Mouse (Mus musculus) adrenal gland, postnatal 14 days (tissue): Measurements from ENCODE around the gene Laptm5. TPM values are rescaled to one million over a fixed set of nuclear protein-coding genes. Genes with fewer than 3 reads are reported as not detected.

Experiments used
- DNase-seq: peaks from one replicate; pipeline ENCODE4 v3.0.0; 2021; ENCODE audit warnings: mixed read lengths
- total RNA-seq: library from RNA; stranded (reverse); gene quantifications from 2 replicates; pipeline ENCODE4 v1.2.3, GENCODE M21; 2021

The Laptm5 gene
- total RNA-seq, 1 experiment from 2014 or later, result 15.2 TPM

- no peak for DNase-seq
Observed at GRCm38 (mm10) chr4:130920951-130921693, 8.2 kb downstream of the Laptm5 start.

- DNase-seq, result no peak
Observed at GRCm38 (mm10) chr4:130921986-130922385, 9.1 kb downstream of the Laptm5 start.

GRCm38 (mm10) chr4:130926274-130926673 lies 13.3 kb downstream of the Laptm5 start:
- no peak for DNase-seq

GRCm38 (mm10) chr4:130927821-130928220 lies 14.9 kb downstream of the Laptm5 start:
- no peak for DNase-seq

- no peak for DNase-seq
Observed at GRCm38 (mm10) chr4:130942644-130943043, 29.7 kb downstream of the Laptm5 start.

- DNase-seq, result no peak
Observed at GRCm38 (mm10) chr4:130944112-130944511, 31.2 kb downstream of the Laptm5 start, which contains the start of gene Matn1. TSS of gene Matn1 (plus strand) at chr4:130944385.

GRCm38 (mm10) chr4:130944779-130945178 lies 31.9 kb downstream of the Laptm5 start:
- DNase-seq, result no peak

- DNase-seq, result peak; percentile 32
Observed at GRCm38 (mm10) chr4:130947094-130947647, 34.2 kb downstream of the Laptm5 start.

GRCm38 (mm10) chr4:130949821-130950384 lies 37.0 kb downstream of the Laptm5 start:
- DNase-seq, result no peak

- peak; percentile 30 for DNase-seq
Observed at GRCm38 (mm10) chr4:130952531-130952930, 39.6 kb downstream of the Laptm5 start.

- no peak for DNase-seq
Observed at GRCm38 (mm10) chr4:130957156-130957555, 44.2 kb downstream of the Laptm5 start.

- no peak for DNase-seq
Observed at GRCm38 (mm10) chr4:130958812-130959211, 45.9 kb downstream of the Laptm5 start.

- no peak for DNase-seq
Observed at GRCm38 (mm10) chr4:130959678-130960077, 46.8 kb downstream of the Laptm5 start.

- peak; percentile 90 for DNase-seq
Observed at GRCm38 (mm10) chr4:130960118-130960734, 47.3 kb downstream of the Laptm5 start.

GRCm38 (mm10) chr4:130971278-130971677 lies 58.4 kb downstream of the Laptm5 start:
- DNase-seq, result no peak

- DNase-seq, result peak; percentile 44
Observed at GRCm38 (mm10) chr4:130972421-130972829, 59.5 kb downstream of the Laptm5 start.

GRCm38 (mm10) chr4:130973332-130974263 lies 60.7 kb downstream of the Laptm5 start:
- no peak for DNase-seq

- no peak for DNase-seq
Observed at GRCm38 (mm10) chr4:130978981-130979380, 66.1 kb downstream of the Laptm5 start.

GRCm38 (mm10) chr4:130984416-130985182 lies 71.7 kb downstream of the Laptm5 start:
- DNase-seq, result no peak
